In the genomic region with DNA sequence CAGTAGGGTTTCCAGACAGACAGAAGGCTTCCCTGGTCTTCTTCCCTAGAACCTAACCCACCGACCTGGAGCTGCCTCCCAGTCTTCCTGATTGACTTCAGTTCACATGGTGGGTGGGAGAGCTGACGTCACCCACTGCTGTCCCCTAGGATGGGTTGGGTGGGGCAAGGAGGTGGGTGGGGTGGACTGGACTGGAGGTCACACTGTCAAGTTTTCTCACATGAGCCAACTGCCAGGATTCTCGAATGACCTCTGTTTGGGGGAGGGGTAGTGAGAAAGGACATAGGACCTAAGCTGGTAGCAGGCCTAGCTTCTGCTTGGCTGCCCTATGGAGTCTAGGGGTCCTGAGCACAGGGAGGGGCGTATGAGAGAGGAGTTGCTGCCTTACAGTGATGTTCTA, we compare ENCODE assay signal across 27 mouse cellular contexts. TPM values are rescaled to one million over a fixed set of nuclear protein-coding genes. Genes with fewer than 3 reads are reported as not detected.
DNase-seq lines count a peak whose midpoint lies in the region; ATAC-seq and TF ChIP-seq lines count a peak whose summit lies in the region.
"Had no signal": no experiment of that assay in that cellular context is flagged by ENCODE, and none has a peak within 500 bp of the region (broad histone marks: within the 10 kb centered on the region; RNA-seq: fewer than 3 reads in every experiment).

No protein-coding gene starts in this region.

- WGBS in forebrain, embryonic 10.5 days, result 84% methylated on average over 4 of the region's 4 CpGs
- WGBS in forebrain, embryonic 16.5 days, result 90% methylated on average over 4 of the region's 4 CpGs
- WGBS in heart, embryonic 11.5 days (ENCODE audit: insufficient replicate concordance), result 68% methylated on average over 4 of the region's 4 CpGs

- TF ChIP-seq CTCF in ES-Bruce4 (IDR thresholded peaks at IDR 0.05; ENCODE audit: low read depth, low read length), result no peak

- 0 out of 2 replicates have a peak overlapping the region, but pooled peaks have one; percentile 4 for H3K27ac ChIP-seq in forebrain, embryonic 10.5 days
- no peak overlapping the region for H3K27ac ChIP-seq in forebrain, embryonic 16.5 days (ENCODE audit: low read length)
- H3K27ac ChIP-seq in ES-Bruce4 (ENCODE audit: insufficient read depth, low read length), result no peak overlapping the region
- no peak overlapping the region for H3K27ac ChIP-seq in heart, embryonic 11.5 days (ENCODE audit: low read depth, low read length)
- H3K27ac ChIP-seq: embryonic facial prominence, embryonic 12.5 days; embryonic facial prominence, embryonic 15.5 days; forebrain, embryonic 12.5 days; forebrain, embryonic 15.5 days; heart, adult 2 months; heart, embryonic 10.5 days; hindbrain, embryonic 12.5 days; hindbrain, embryonic 15.5 days had no signal

- ATAC-seq in forebrain, embryonic 16.5 days, result no peak
- ATAC-seq in heart, embryonic 11.5 days (replicated peaks; ENCODE audit: insufficient number of reproducible peaks, low FRiP score, low TSS enrichment), result no peak
- ATAC-seq: activated CD4-positive, CD25-positive, alpha-beta regulatory T cell, adult 4 months; forebrain, embryonic 15.5 days; intestine, postnatal 0 days; Patski had no signal

- peaks cover 10% of the 10 kb centered on the region for H3K4me1 ChIP-seq in forebrain, embryonic 10.5 days
- peaks cover 18% of the 10 kb centered on the region for H3K4me1 ChIP-seq in forebrain, embryonic 16.5 days (replicated peaks; ENCODE audit: control insufficient read depth, insufficient read depth, low read length)
- H3K4me1 ChIP-seq in ES-Bruce4 (ENCODE audit: control insufficient read depth, insufficient read depth, low read length), result peaks cover 14% of the 10 kb centered on the region
- H3K4me1 ChIP-seq in heart, embryonic 11.5 days (ENCODE audit: control insufficient read depth, insufficient read depth, low read length), result peaks cover 16% of the 10 kb centered on the region

- DNase-seq in forebrain, embryonic 10.5 days (ENCODE audit: extremely low spot score, low spot score), result no peak
- peak; percentile 51 for DNase-seq in ZHBTc4 (ENCODE audit: low read depth, low spot score)
- no peak for DNase-seq in thymus, postnatal 14 days
- DNase-seq: adrenal gland, adult 8-10 months; adrenal gland, postnatal 25 days; B cell, adult 2 months; cerebellum, adult 11-12 months; cerebellum, adult 9-11 months; cerebellum, postnatal 25 days; gastrocnemius, postnatal 10 days; gastrocnemius, postnatal 36 days; heart, adult 2 months had no signal

- H3K27me3 ChIP-seq in forebrain, embryonic 10.5 days (ENCODE audit: poor library complexity, severe bottlenecking), result no peaks in the 10 kb centered on the region
- H3K27me3 ChIP-seq in forebrain, embryonic 16.5 days (replicated peaks; ENCODE audit: control insufficient read depth, insufficient read depth, low read length), result no peaks in the 10 kb centered on the region
- no peaks in the 10 kb centered on the region for H3K27me3 ChIP-seq in ES-Bruce4 (ENCODE audit: control insufficient read depth, insufficient read depth, low read length, poor library complexity, severe bottlenecking)
- H3K27me3 ChIP-seq in heart, embryonic 11.5 days (ENCODE audit: control insufficient read depth, insufficient read depth, low read length), result no peaks in the 10 kb centered on the region
- H3K27me3 ChIP-seq: CH12.LX; embryonic facial prominence, embryonic 12.5 days; embryonic facial prominence, embryonic 15.5 days; forebrain, embryonic 12.5 days; forebrain, embryonic 15.5 days; hindbrain, embryonic 12.5 days; hindbrain, embryonic 15.5 days; Patski had no signal

- no peaks in the 10 kb centered on the region for H3K9me3 ChIP-seq in forebrain, embryonic 10.5 days
- H3K9me3 ChIP-seq in forebrain, embryonic 16.5 days (ENCODE audit: control insufficient read depth, low read length), result no peaks in the 10 kb centered on the region
- H3K9me3 ChIP-seq in ES-Bruce4 (replicated peaks; ENCODE audit: control insufficient read depth, insufficient read depth, low read length, poor library complexity, severe bottlenecking), result no peaks in the 10 kb centered on the region
- H3K9me3 ChIP-seq in heart, embryonic 11.5 days (replicated peaks; ENCODE audit: control insufficient read depth, low read length), result no peaks in the 10 kb centered on the region
- H3K9me3 ChIP-seq: embryonic facial prominence, embryonic 12.5 days; embryonic facial prominence, embryonic 15.5 days; forebrain, embryonic 12.5 days; forebrain, embryonic 15.5 days; G1E; heart, embryonic 10.5 days; hindbrain, embryonic 12.5 days; hindbrain, embryonic 15.5 days had no signal

- peak; percentile 65; the same call in 1 of the 2 replicates for TF ChIP-seq EP300 in ES-Bruce4 (IDR thresholded peaks at IDR 0.05; ENCODE audit: insufficient read depth, low read depth, low read length)

- no peak for TF ChIP-seq POLR2A in ES-Bruce4 (IDR thresholded peaks at IDR 0.05; ENCODE audit: insufficient read depth, low read length)

- no peak overlapping the region for H3K4me3 ChIP-seq in forebrain, embryonic 10.5 days
- no peak overlapping the region for H3K4me3 ChIP-seq in forebrain, embryonic 16.5 days (replicated peaks; ENCODE audit: low read length)
- H3K4me3 ChIP-seq in ES-Bruce4 (ENCODE audit: low read depth, low read length), result no peak overlapping the region
- H3K4me3 ChIP-seq in heart, embryonic 11.5 days (ENCODE audit: low read depth, low read length), result no peak overlapping the region
- H3K4me3 ChIP-seq: embryonic facial prominence, embryonic 12.5 days; embryonic facial prominence, embryonic 15.5 days; forebrain, embryonic 12.5 days; forebrain, embryonic 15.5 days; heart, adult 2 months; heart, embryonic 10.5 days; hindbrain, embryonic 12.5 days; hindbrain, embryonic 15.5 days had no signal

- H3K4me2 ChIP-seq in forebrain, embryonic 16.5 days (ENCODE audit: low read length), result no peak overlapping the region
- no peak overlapping the region for H3K4me2 ChIP-seq in heart, embryonic 11.5 days
- H3K4me2 ChIP-seq: embryonic facial prominence, embryonic 12.5 days; embryonic facial prominence, embryonic 15.5 days; forebrain, embryonic 12.5 days; forebrain, embryonic 15.5 days; hindbrain, embryonic 12.5 days; hindbrain, embryonic 15.5 days had no signal

- H3K9ac ChIP-seq in forebrain, embryonic 16.5 days (replicated peaks; ENCODE audit: low read depth, low read length), result no peak overlapping the region
- no peak overlapping the region for H3K9ac ChIP-seq in ES-Bruce4 (ENCODE audit: low read depth, poor library complexity, severe bottlenecking)
- H3K9ac ChIP-seq in heart, embryonic 11.5 days (ENCODE audit: low read depth, low read length), result no peak overlapping the region
- H3K9ac ChIP-seq: embryonic facial prominence, embryonic 12.5 days; embryonic facial prominence, embryonic 15.5 days; forebrain, embryonic 12.5 days; forebrain, embryonic 15.5 days; hindbrain, embryonic 12.5 days; hindbrain, embryonic 15.5 days had no signal

- H3K36me3 ChIP-seq in forebrain, embryonic 10.5 days (replicated peaks), result no peaks in the 10 kb centered on the region
- H3K36me3 ChIP-seq in forebrain, embryonic 16.5 days (ENCODE audit: control insufficient read depth, insufficient read depth), result no peaks in the 10 kb centered on the region
- H3K36me3 ChIP-seq in ES-Bruce4 (ENCODE audit: control insufficient read depth, insufficient read depth, low read length, poor library complexity, severe bottlenecking), result no peaks in the 10 kb centered on the region
- no peaks in the 10 kb centered on the region for H3K36me3 ChIP-seq in heart, embryonic 11.5 days (ENCODE audit: control insufficient read depth, insufficient read depth, low read length)
- H3K36me3 ChIP-seq: embryonic facial prominence, embryonic 12.5 days; embryonic facial prominence, embryonic 15.5 days; forebrain, embryonic 12.5 days; forebrain, embryonic 15.5 days; G1E; heart, embryonic 10.5 days; hindbrain, embryonic 12.5 days; hindbrain, embryonic 15.5 days had no signal

RNA-seq across cellular contexts. Expression of a gene that starts 36.8 kb away (rescaled TPM):
- polyA plus RNA-seq in forebrain, embryonic 10.5 days (2016; fragmentation: Nextera tagmentation; extraction: Ambion mirVana), result 9.7 and 10.0 TPM in 2 replicates
- 41.7 and 44.9 TPM in 2 replicates for polyA plus RNA-seq in forebrain, embryonic 16.5 days (2015; fragmentation: Nextera tagmentation; extraction: Ambion mirVana)
- polyA plus RNA-seq in ES-Bruce4 (2011; ENCODE audit: insufficient read depth, insufficient read length, low read depth, missing spikeins), result 3.1 and 4.8 TPM in 2 replicates
- polyA plus RNA-seq in heart, embryonic 11.5 days (2014; fragmentation: Nextera tagmentation; extraction: Ambion mirVana), result 3.7 TPM in 2 replicates
- polyA plus RNA-seq: G1E had no signal
